Mouse (Mus musculus) liver, postnatal 0 days (tissue): ENCODE measurements at regions not wholly inside any gene's neighbourhood (a gene's known extent, or its start where the extent isn't known, plus 50 kb on each side); places are given as distances from the start of the nearest gene placed in this dataset.

Source experiments
- CTCF ChIP-seq: sonication (generic); IDR thresholded peaks from 2 replicates; pipeline ENCODE4 v1.5.1; 2016; ENCODE audit warnings: antibody characterized with exemption, low read depth
- EP300 ChIP-seq: IDR thresholded peaks from 2 replicates; pipeline ENCODE4 v1.6.1; 2016; ENCODE audit warnings: antibody characterized with exemption, low read depth, mild to moderate bottlenecking

DNA sequence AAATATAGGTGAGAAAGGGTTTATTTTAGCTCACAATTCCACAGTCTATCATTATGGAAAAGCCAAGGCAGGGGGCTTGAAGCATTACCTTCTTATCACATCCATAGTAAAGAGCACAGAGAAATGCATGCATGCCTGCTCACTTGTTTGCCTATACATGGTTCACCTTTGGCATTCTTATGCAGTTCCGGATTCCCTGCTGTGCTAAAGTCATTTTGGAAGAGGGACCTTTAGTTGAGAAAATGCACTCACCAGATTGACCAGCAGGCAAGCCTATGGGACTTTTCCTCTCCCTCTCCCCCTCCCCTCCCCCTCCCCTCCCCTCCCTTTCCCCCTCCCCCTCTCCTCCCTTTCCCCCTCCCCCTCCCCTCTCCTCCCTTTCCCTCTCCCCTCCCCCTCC, 686.2 kb downstream of the Tmem132b start:
- TF ChIP-seq CTCF = no peak
- TF ChIP-seq EP300 = no peak
